Mouse (Mus musculus) MEL (cell line): ENCODE measurements around the gene Snx4. TPM values are rescaled to one million over a fixed set of nuclear protein-coding genes. Genes with fewer than 3 reads are reported as not detected.

Experiments
- DNase-seq: peaks from one replicate; pipeline ENCODE4 v3.0.0; 2011; ENCODE audit warnings: low read depth, low spot score
- H3K27ac ChIP-seq: 2 replicates; pipeline ENCODE4 v1.5.1; 2012; ENCODE audit warnings: low read depth, mild to moderate bottlenecking, control low read depth, low read length, moderate library complexity; ENCODE audit not compliant: control insufficient read depth
- H3K27me3 ChIP-seq, 2 experiments: fragments of 150-350 bp in 1 of 2; sonication (generic) in 1 of 2; 2 replicates each; pipeline ENCODE4 v1.6.1; 2012; ENCODE audit warnings: low read length in 2 of 2, mild to moderate bottlenecking in 2 of 2, improper control_type of control experiment in 1 of 2, moderate library complexity in 1 of 2; ENCODE audit not compliant: insufficient read depth in 2 of 2, control insufficient read depth in 1 of 2
- H3K36me3 ChIP-seq, 2 experiments: 2 replicates each; pipeline ENCODE4 v1.6.1; 2012 to 2014; ENCODE audit warnings: low read length in 2 of 2, improper control_type of control experiment in 1 of 2, inconsistent platforms in 1 of 2, mild to moderate bottlenecking in 1 of 2; ENCODE audit not compliant: insufficient read depth in 2 of 2, control insufficient read depth in 1 of 2
- H3K4me1 ChIP-seq, 2 experiments: fragments of 150-350 bp in 1 of 2; sonication (generic) in 1 of 2; 2 replicates each; pipeline ENCODE4 v1.6.1; 2012; ENCODE audit warnings: low read length in 2 of 2, improper control_type of control experiment in 1 of 2, mild to moderate bottlenecking in 1 of 2; ENCODE audit not compliant: insufficient read depth in 2 of 2, control insufficient read depth in 1 of 2
- H3K4me3 ChIP-seq, 2 experiments: fragments of 150-350 bp in 1 of 2; sonication (generic) in 1 of 2; 2 replicates each; pipeline ENCODE4 v1.5.1; 2012; ENCODE audit warnings: low read depth in 2 of 2, low read length in 2 of 2, mild to moderate bottlenecking in 2 of 2, moderate library complexity in 2 of 2, control low read depth in 1 of 2, improper control_type of control experiment in 1 of 2; ENCODE audit not compliant: control insufficient read depth in 1 of 2, insufficient read depth in 1 of 2
- H3K79me2 ChIP-seq: 2 replicates; pipeline ENCODE4 v1.6.1; 2012; ENCODE audit warnings: mild to moderate bottlenecking, low read length, moderate library complexity; ENCODE audit not compliant: control insufficient read depth, poor library complexity, insufficient read depth
- H3K9ac ChIP-seq: 2 replicates; pipeline ENCODE4 v1.6.1; 2012; ENCODE audit warnings: low read depth, mild to moderate bottlenecking, control low read depth, low read length, moderate library complexity; ENCODE audit not compliant: control insufficient read depth, poor library complexity, severe bottlenecking
- H3K9me3 ChIP-seq: fragments of 150-350 bp; sonication (generic); replicated peaks from 2 replicates; pipeline ENCODE4 v1.6.1; 2012; ENCODE audit warnings: mild to moderate bottlenecking, low read length, improper control_type of control experiment, moderate library complexity; ENCODE audit not compliant: insufficient read depth
- BHLHE40 ChIP-seq: IDR thresholded peaks from 2 replicates; pipeline ENCODE4 v1.6.1; 2012; ENCODE audit warnings: low read depth, mild to moderate bottlenecking, inconsistent platforms, low read length, improper control_type of control experiment, borderline replicate concordance
- CHD1 ChIP-seq: IDR thresholded peaks from 2 replicates; pipeline ENCODE4 v1.6.1; 2012; ENCODE audit warnings: low read depth, mild to moderate bottlenecking, inconsistent platforms, low read length, improper control_type of control experiment
- CHD2 ChIP-seq: IDR thresholded peaks from 2 replicates; pipeline ENCODE4 v1.6.1; 2011; ENCODE audit warnings: low read length, improper control_type of control experiment
- CTCF ChIP-seq, 3 experiments: IDR thresholded peaks in 2 of 3; conservative IDR thresholded peaks in 1 of 3; 2 replicates each; pipeline ENCODE4 v1.5.1; 2011 to 2012; ENCODE audit warnings: low read length in 3 of 3, low read depth in 2 of 3, mild to moderate bottlenecking in 2 of 3, improper control_type of control experiment in 1 of 3, inconsistent platforms in 1 of 3, mixed read lengths in 1 of 3, moderate library complexity in 1 of 3; ENCODE audit not compliant: control insufficient read depth in 1 of 3, insufficient read depth in 1 of 3, poor library complexity in 1 of 3, severe bottlenecking in 1 of 3
- E2F4 ChIP-seq: IDR thresholded peaks from 2 replicates; pipeline ENCODE4 v1.6.1; 2011; ENCODE audit warnings: low read depth, low read length, improper control_type of control experiment, borderline replicate concordance
- ETS1 ChIP-seq: IDR thresholded peaks from 2 replicates; pipeline ENCODE4 v1.6.1; 2012; ENCODE audit warnings: low read depth, mild to moderate bottlenecking, inconsistent platforms, low read length, improper control_type of control experiment, moderate library complexity
- GABPA ChIP-seq: IDR thresholded peaks from 2 replicates; pipeline ENCODE4 v1.6.1; 2012; ENCODE audit warnings: low read depth, mild to moderate bottlenecking, inconsistent platforms, low read length, improper control_type of control experiment, moderate library complexity
- GATA1 ChIP-seq: IDR thresholded peaks from 2 replicates; pipeline ENCODE4 v1.6.1; 2011; ENCODE audit warnings: low read depth, low read length, improper control_type of control experiment
- JUND ChIP-seq: IDR thresholded peaks from 2 replicates; pipeline ENCODE4 v1.6.1; 2011; ENCODE audit warnings: low read depth, mild to moderate bottlenecking, improper control_type of control experiment, low read length
- KAT2A ChIP-seq: conservative IDR thresholded peaks from 2 replicates; pipeline ENCODE4 v1.6.1; 2012; ENCODE audit warnings: low read depth, low read length, improper control_type of control experiment, inconsistent platforms
- MAX ChIP-seq: IDR thresholded peaks from 2 replicates; pipeline ENCODE4 v1.6.1; 2011; ENCODE audit warnings: low read length, improper control_type of control experiment
- MAZ ChIP-seq: IDR thresholded peaks from 2 replicates; pipeline ENCODE4 v1.6.1; 2012; ENCODE audit warnings: low read depth, mild to moderate bottlenecking, inconsistent platforms, low read length, improper control_type of control experiment
- MEF2A ChIP-seq: IDR thresholded peaks from 2 replicates; pipeline ENCODE4 v1.6.1; 2014; ENCODE audit warnings: low read depth, mild to moderate bottlenecking, inconsistent platforms, low read length, improper control_type of control experiment; ENCODE audit not compliant: poor library complexity, insufficient replicate concordance, severe bottlenecking; ENCODE audit errors: extremely low read depth
- MXI1 ChIP-seq: IDR thresholded peaks from 2 replicates; pipeline ENCODE4 v1.6.1; 2011; ENCODE audit warnings: mild to moderate bottlenecking, low read depth, low read length, improper control_type of control experiment
- NRF1 ChIP-seq: IDR thresholded peaks from 2 replicates; pipeline ENCODE4 v1.6.1; 2014; ENCODE audit warnings: low read depth, mild to moderate bottlenecking, inconsistent platforms, low read length, improper control_type of control experiment, moderate library complexity; ENCODE audit not compliant: poor library complexity, insufficient read depth, severe bottlenecking
- POLR2AphosphoS2 ChIP-seq: IDR thresholded peaks from 2 replicates; pipeline ENCODE4 v1.6.1; 2011; ENCODE audit warnings: low read length, improper control_type of control experiment
- RCOR1 ChIP-seq: IDR thresholded peaks from 2 replicates; pipeline ENCODE4 v1.6.1; 2012; ENCODE audit warnings: low read depth, mild to moderate bottlenecking, inconsistent platforms, low read length, improper control_type of control experiment
- SMC3 ChIP-seq: IDR thresholded peaks from 2 replicates; pipeline ENCODE4 v1.6.1; 2011; ENCODE audit warnings: low read depth, low read length, improper control_type of control experiment
- TAL1 ChIP-seq: IDR thresholded peaks from 2 replicates; pipeline ENCODE4 v1.6.1; 2012; ENCODE audit warnings: mild to moderate bottlenecking, inconsistent platforms, low read length, moderate library complexity, mixed read lengths
- ZKSCAN1 ChIP-seq: IDR thresholded peaks from 2 replicates; pipeline ENCODE4 v1.6.1; 2012; ENCODE audit warnings: low read depth, mild to moderate bottlenecking, inconsistent platforms, low read length, improper control_type of control experiment, moderate library complexity
- ZMIZ1 ChIP-seq: IDR thresholded peaks from 2 replicates; pipeline ENCODE4 v1.6.1; 2012; ENCODE audit warnings: low read depth, mild to moderate bottlenecking, inconsistent platforms, low read length, improper control_type of control experiment, moderate library complexity
- ZNF384 ChIP-seq: IDR thresholded peaks from 2 replicates; pipeline ENCODE4 v1.6.1; 2012; ENCODE audit warnings: low read depth, mild to moderate bottlenecking, inconsistent platforms, low read length, improper control_type of control experiment
- polyA plus RNA-seq, 2 experiments: library from polyadenylated mRNA; stranded (reverse) in 1 of 2; unstranded in 1 of 2; fragments of >175 nt in 1 of 2; fragments of >200 nt in 1 of 2; gene quantifications; 2 replicates each; pipeline versions ENCODE4 v1.2.1 to v1.2.4; 2012; ENCODE audit warnings: low replicate concordance in 2 of 2, low read depth in 1 of 2; ENCODE audit not compliant: insufficient read length in 2 of 2, insufficient read depth in 1 of 2, missing spikeins in 1 of 2
- total RNA-seq: library from RNA; depleted of rRNA; stranded (reverse); fragments of 300-350 nt; gene quantifications from 2 replicates; pipeline ENCODE4 v1.2.3, GENCODE M21; 2012

Gene Snx4
- total and polyA plus RNA-seq, 3 experiments, result 34.7 to 36.1 TPM; not detected in 1

GRCm38 (mm10) chr16:33222482-33222881 is 28.8 kb upstream of the Snx4 start (continued):
- TF ChIP-seq RCOR1, result no peak
- TF ChIP-seq MAZ, result no peak
- TF ChIP-seq CTCF (IDR thresholded peaks at IDR 0.05 in 2 of 3, conservative IDR thresholded peaks at IDR 0.05 in 1 of 3; ENCODE audit: control insufficient read depth in 1 of 3, insufficient read depth in 1 of 3, low read depth in 2 of 3, low read length in 3 of 3, poor library complexity in 1 of 3, severe bottlenecking in 1 of 3), result no peak
- TF ChIP-seq, all 39 proteins: peak for 0

GRCm38 (mm10) chr16:33224381-33224780 is 26.9 kb upstream of the Snx4 start:
- peaks cover 0 to 3% of the 10 kb centered on the region in 2 experiments; a peak in 1 of 4 replicates for H3K36me3 ChIP-seq
- H3K27ac ChIP-seq, result no peak overlapping the region
- H3K79me2 ChIP-seq, result no peaks in the 10 kb centered on the region
- no peak overlapping the region for H3K9ac ChIP-seq
- DNase-seq, result no peak
- TF ChIP-seq E2F4 (no peak), POLR2AphosphoS2 (no peak)
- H3K9me3 ChIP-seq, result no peaks in the 10 kb centered on the region
- H3K4me3 ChIP-seq, result no peak overlapping the region
- H3K4me1 ChIP-seq, result no peaks in the 10 kb centered on the region
- H3K27me3 ChIP-seq, result no peaks in the 10 kb centered on the region

- no peak overlapping the region for H3K9ac ChIP-seq
- H3K27me3 ChIP-seq, result no peaks in the 10 kb centered on the region
- no peaks in the 10 kb centered on the region for H3K9me3 ChIP-seq
- no peak for DNase-seq
- no peak overlapping the region for H3K4me3 ChIP-seq
- no peaks in the 10 kb centered on the region for H3K36me3 ChIP-seq
- H3K79me2 ChIP-seq, result no peaks in the 10 kb centered on the region
- no peak overlapping the region for H3K27ac ChIP-seq
- H3K4me1 ChIP-seq, result no peaks in the 10 kb centered on the region
- TF ChIP-seq CHD1 (no peak), TAL1 (no peak), MAX (no peak), JUND (no peak), SMC3 (no peak), RCOR1 (no peak), ETS1 (no peak), MEF2A (no peak), GABPA (no peak), GATA1 (no peak), ZMIZ1 (no peak), ZNF384 (no peak), KAT2A (no peak), BHLHE40 (no peak), CHD2 (no peak), MXI1 (no peak), MAZ (no peak), ZKSCAN1 (no peak), E2F4 (no peak), NRF1 (no peak)
- TF ChIP-seq, all 39 proteins: peak for 0
Observed at GRCm38 (mm10) chr16:33234128-33234527, 17.1 kb upstream of the Snx4 start.
